Mouse (Mus musculus) lung, adult 2 months (tissue): ENCODE measurements around the gene Ndst2.

Experiments
- CTCF ChIP-seq: fragments of 200-500 bp; IDR thresholded peaks from 2 replicates; pipeline ENCODE4 v1.5.1; 2011; ENCODE audit warnings: mild to moderate bottlenecking, low read length, control low read depth; ENCODE audit not compliant: insufficient read depth
- POLR2A ChIP-seq: fragments of 200-500 bp; IDR thresholded peaks from 2 replicates; pipeline ENCODE4 v1.6.1; 2011; ENCODE audit warnings: low read depth, mild to moderate bottlenecking, control low read depth, low read length, borderline replicate concordance; ENCODE audit errors: extremely low read depth

DNA sequence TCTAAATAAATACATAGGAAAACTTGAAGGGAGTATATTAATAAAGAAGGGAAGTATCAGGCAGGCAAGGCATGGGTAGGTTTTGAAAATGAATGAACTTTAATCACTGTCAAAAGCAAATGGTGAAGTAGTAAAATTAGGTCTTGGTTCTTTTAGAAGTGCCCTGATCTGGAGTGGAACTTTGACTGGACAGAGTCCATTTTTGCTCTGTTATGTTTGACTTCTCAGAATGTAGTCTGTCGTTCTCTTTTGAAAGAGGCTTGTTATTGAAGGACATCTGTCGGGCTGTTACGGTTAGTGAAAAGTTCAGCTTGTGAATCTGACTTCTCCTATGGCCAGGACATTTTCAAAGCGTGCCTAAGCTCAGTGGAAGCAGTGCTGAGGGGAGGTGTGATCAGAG, 56.5 kb downstream of the Ndst2 start:
- TF ChIP-seq CTCF: no peak
- no peak for TF ChIP-seq POLR2A
